Mouse (Mus musculus) bone marrow, adult 2 months (tissue): ENCODE results near the gene Bpgm.

Experiments
- CTCF ChIP-seq: fragments of 200-500 bp; IDR thresholded peaks from 2 replicates; pipeline ENCODE4 v1.5.1; 2011; ENCODE audit warnings: low read length, control low read depth; ENCODE audit not compliant: control insufficient read depth, insufficient read depth
- POLR2A ChIP-seq: fragments of 200-500 bp; IDR thresholded peaks from 2 replicates; pipeline ENCODE4 v1.6.1; 2011; ENCODE audit warnings: low read depth, mild to moderate bottlenecking, control low read depth, low read length, borderline replicate concordance; ENCODE audit not compliant: control insufficient read depth

- TF ChIP-seq POLR2A, result no peak
- no peak for TF ChIP-seq CTCF
These were observed 39.7 kb downstream of the Bpgm start for GRCm38 (mm10) chr6:34515783-34516099.
